Mouse (Mus musculus) heart, adult 2 months (tissue): ENCODE measurements at regions not wholly inside any gene's neighbourhood (a gene's known extent, or its start where the extent isn't known, plus 50 kb on each side); places are given as distances from the start of the nearest gene placed in this dataset.

Experiments used
- CTCF ChIP-seq: fragments of 200-600 bp; IDR thresholded peaks from 2 replicates; pipeline ENCODE4 v1.8.1; 2022; ENCODE audit warnings: antibody characterized with exemption, mild to moderate bottlenecking, moderate library complexity
- POLR2A ChIP-seq: fragments of 200-500 bp; IDR thresholded peaks from 2 replicates; pipeline ENCODE4 v1.6.1; 2011; ENCODE audit warnings: mild to moderate bottlenecking, low read depth, low read length, control low read depth; ENCODE audit not compliant: insufficient read depth

DNA sequence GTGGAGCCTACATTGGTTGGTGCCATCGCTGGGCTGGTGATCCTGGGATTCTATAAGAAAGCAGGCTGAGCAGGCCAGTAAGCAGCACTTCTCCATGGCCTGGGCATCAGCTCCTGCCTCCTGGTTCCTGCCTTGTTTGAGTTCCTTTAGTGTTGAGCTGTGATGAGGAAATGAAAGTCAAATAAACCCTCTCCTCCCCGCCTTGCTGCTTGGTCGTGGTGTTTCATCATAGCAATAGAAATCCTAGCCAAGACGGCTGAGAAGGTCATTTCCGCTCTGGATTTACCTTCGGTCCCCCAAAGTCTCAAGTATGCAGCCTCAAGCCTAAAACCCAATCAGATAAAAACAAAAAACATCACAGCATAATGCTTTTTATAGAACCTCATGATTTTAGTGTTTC lies 240.6 kb upstream of the 1700056E22Rik start:
- TF ChIP-seq CTCF (no peak), POLR2A (no peak)
